Mouse (Mus musculus) midbrain, embryonic 11.5 days (tissue): Measurements from ENCODE around the gene Arfgap3. TPM values are rescaled to one million over a fixed set of nuclear protein-coding genes. Genes with fewer than 3 reads are reported as not detected.
"Not testable (repeated sequence)": the region's sequence is repeated elsewhere in the genome, so short reads cannot be mapped to it uniquely, and the experiment has no call there.

Experiments
- ATAC-seq: fragments of 200-750 bp; cut with Nextera tagmentation; 2 replicates; pipeline ENCODE4 v1.8.0; 2017; ENCODE audit warnings: moderate TSS enrichment, moderate library complexity; ENCODE audit not compliant: low FRiP score
- DNase-seq: peaks from one replicate; pipeline ENCODE4 v3.0.0; 2015; ENCODE audit warnings: low spot score; ENCODE audit errors: missing footprints
- H3K27ac ChIP-seq: fragments of 300-500 bp; sonication (generic); 2 replicates; pipeline ENCODE4 v1.5.1; 2014; ENCODE audit warnings: low read depth, low read length
- H3K27me3 ChIP-seq: fragments of 300-500 bp; sonication (generic); 2 replicates; pipeline ENCODE4 v1.6.1; 2014; ENCODE audit warnings: mild to moderate bottlenecking, low read length, moderate library complexity, mixed read lengths; ENCODE audit not compliant: control insufficient read depth, insufficient read depth
- H3K36me3 ChIP-seq: fragments of 300-500 bp; sonication (generic); 2 replicates; pipeline ENCODE4 v1.6.1; 2014; ENCODE audit warnings: mild to moderate bottlenecking, low read length, moderate library complexity, mixed read lengths; ENCODE audit not compliant: control insufficient read depth, insufficient read depth
- H3K4me1 ChIP-seq: fragments of 300-500 bp; sonication (generic); 2 replicates; pipeline ENCODE4 v1.6.1; 2014; ENCODE audit warnings: low read length; ENCODE audit not compliant: control insufficient read depth, insufficient read depth
- H3K4me2 ChIP-seq: fragments of 300-500 bp; sonication (generic); 2 replicates; pipeline ENCODE4 v1.6.1; 2014; ENCODE audit warnings: mild to moderate bottlenecking, moderate library complexity
- H3K4me3 ChIP-seq: fragments of 300-500 bp; sonication (generic); 2 replicates; pipeline ENCODE4 v1.5.1; 2014; ENCODE audit warnings: low read depth, low read length
- H3K9ac ChIP-seq: fragments of 300-500 bp; sonication (generic); 2 replicates; pipeline ENCODE4 v1.6.1; 2014; ENCODE audit warnings: low read length
- H3K9me3 ChIP-seq: fragments of 300-500 bp; sonication (generic); 2 replicates; pipeline ENCODE4 v1.6.1; 2016; ENCODE audit warnings: low read length; ENCODE audit not compliant: control insufficient read depth
- WGBS: fragments of 180-500 bp; shearing (Covaris S2); extraction: QIAGEN DNeasy Blood & Tissue Kit; methylation state at CpG from one replicate; pipeline ENCODE4 v1.1.7; 2014; 5-methylcytosine and 5-hydroxymethylcytosine counted together
- polyA plus RNA-seq: library from polyadenylated mRNA; unstranded; fragments of >200 nt; fragmentation: Nextera tagmentation; extraction: Ambion mirVana; gene quantifications from 2 replicates; pipeline ENCODE4 v1.2.1, GENCODE M21; 2014

The Arfgap3 gene
- polyA plus RNA-seq, 1 experiment from 2014 or later, result 36.1 TPM

GRCm38 (mm10) chr15:83337903-83338870, 11.9 kb downstream of the Arfgap3 start:
- Histone ChIP-seq H3K27ac (no peak overlapping the region), H3K9me3 (no peaks in the 10 kb centered on the region), H3K27me3 (no peaks in the 10 kb centered on the region), H3K4me2 (no peak overlapping the region), H3K4me1 (no peaks in the 10 kb centered on the region), H3K9ac (no peak overlapping the region), H3K4me3 (no peak overlapping the region), H3K36me3 (no peaks in the 10 kb centered on the region)
- 83% methylated on average over 8 of the region's 8 CpGs for WGBS
- no peak for ATAC-seq
- DNase-seq, result no peak

DNA sequence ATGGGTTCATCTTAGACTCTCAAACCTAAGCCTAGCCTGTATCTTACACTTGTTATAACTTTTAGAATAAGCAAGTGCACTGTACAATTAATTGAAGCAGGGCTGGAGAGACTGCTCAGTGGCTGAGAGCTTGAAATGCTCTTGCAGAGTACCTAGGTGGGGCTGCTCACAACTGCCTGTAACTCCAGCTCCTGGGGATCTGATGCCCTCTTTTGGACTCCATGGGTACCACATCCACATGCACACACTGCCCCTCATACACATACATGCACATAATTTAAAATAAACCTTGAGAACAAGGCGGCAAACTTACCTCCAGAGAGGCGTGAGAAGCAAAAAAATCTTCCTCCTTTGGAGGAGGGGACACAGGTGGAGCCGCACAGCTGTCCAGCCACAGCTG, 17.7 kb downstream of the Arfgap3 start:
- 69% methylated on average over 3 of the region's 3 CpGs for WGBS
- Histone ChIP-seq H3K27ac (no peak overlapping the region), H3K9me3 (no peaks in the 10 kb centered on the region), H3K4me1 (no peaks in the 10 kb centered on the region), H3K9ac (no peak overlapping the region), H3K4me2 (no peak overlapping the region), H3K4me3 (no peak overlapping the region), H3K36me3 (no peaks in the 10 kb centered on the region), H3K27me3 (no peaks in the 10 kb centered on the region)
- ATAC-seq, result no peak
- DNase-seq, result no peak

- H3K9ac ChIP-seq, result no peak overlapping the region
- no peak overlapping the region for H3K4me3 ChIP-seq
- H3K27me3 ChIP-seq, result no peaks in the 10 kb centered on the region
- no peak for DNase-seq
- no peaks in the 10 kb centered on the region for H3K36me3 ChIP-seq
- 87% methylated on average over 5 of the region's 5 CpGs for WGBS
- H3K27ac ChIP-seq, result no peak overlapping the region
- no peaks in the 10 kb centered on the region for H3K4me1 ChIP-seq
- H3K4me2 ChIP-seq, result no peak overlapping the region
- H3K9me3 ChIP-seq, result no peaks in the 10 kb centered on the region
- no peak for ATAC-seq
Measured at GRCm38 (mm10) chr15:83328952-83329351, 21.1 kb downstream of the Arfgap3 start.

DNA sequence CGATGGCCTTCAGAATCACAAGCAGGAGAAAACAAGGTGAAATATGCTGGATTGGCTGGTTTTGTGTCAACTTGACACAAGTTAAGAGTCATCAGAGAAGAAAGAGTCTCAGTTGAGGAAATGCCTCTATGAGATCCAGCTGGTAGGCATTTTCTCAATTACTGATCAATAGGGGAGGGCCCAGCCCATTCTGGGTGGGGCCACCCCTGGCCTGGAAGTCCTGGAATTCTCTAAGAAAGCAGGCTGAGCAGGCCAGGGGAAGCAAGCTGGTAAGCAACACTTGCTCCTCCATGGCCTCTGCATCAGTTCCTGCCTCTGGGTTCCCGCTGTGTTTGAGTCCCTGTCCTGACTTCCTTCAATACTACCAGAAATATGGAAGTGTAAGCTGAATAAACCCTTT, 27.0 kb downstream of the Arfgap3 start:
- Histone ChIP-seq H3K9ac (no peak overlapping the region), H3K27me3 (no peaks in the 10 kb centered on the region), H3K36me3 (0 out of 2 replicates have a peak, but pooled peaks cover 2% of the 10 kb centered on the region), H3K9me3 (no peaks in the 10 kb centered on the region), H3K4me1 (no peaks in the 10 kb centered on the region), H3K27ac (no peak overlapping the region), H3K4me2 (no peak overlapping the region), H3K4me3 (no peak overlapping the region)
- DNase-seq (no peak), ATAC-seq (no peak)
- 88% methylated on average over 2 of the region's 2 CpGs for WGBS

DNA sequence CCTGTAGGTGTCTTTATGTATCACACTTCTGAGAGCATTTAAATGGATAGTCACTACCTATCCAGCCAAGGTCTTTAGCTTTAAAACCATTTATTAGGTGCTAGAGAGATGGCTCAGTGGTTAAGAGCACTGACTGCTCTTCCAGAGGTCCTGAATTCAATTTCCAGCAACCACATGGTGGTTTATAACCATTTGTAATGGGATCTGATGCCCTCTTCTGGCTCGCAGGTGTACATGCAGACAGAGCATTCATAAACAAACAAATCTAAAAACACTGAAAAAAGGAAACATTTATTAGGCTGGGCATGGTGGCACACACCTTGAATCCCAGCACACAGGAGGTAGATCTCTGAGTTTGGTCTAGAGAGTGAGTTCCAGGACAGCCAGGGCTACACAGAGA, 35.1 kb downstream of the Arfgap3 start:
- 83% methylated on average over 1 of the region's 1 CpGs for WGBS
- peaks cover 3% of the 10 kb centered on the region; the same call in 1 of the 2 replicates for H3K36me3 ChIP-seq

GRCm38 (mm10) chr15:83309878-83310277, 40.2 kb downstream of the Arfgap3 start:
- no peak for ATAC-seq
- H3K9ac ChIP-seq, result no peak overlapping the region
- H3K27ac ChIP-seq, result no peak overlapping the region
- 90% methylated on average over 5 of the region's 5 CpGs for WGBS
- H3K4me1 ChIP-seq, result 0 out of 2 replicates have a peak, but pooled peaks cover 2% of the 10 kb centered on the region
- no peaks in the 10 kb centered on the region for H3K27me3 ChIP-seq
- H3K36me3 ChIP-seq, result peaks cover 7% of the 10 kb centered on the region
- DNase-seq, result no peak
- H3K4me2 ChIP-seq, result no peak overlapping the region
- no peak overlapping the region for H3K4me3 ChIP-seq
- no peaks in the 10 kb centered on the region for H3K9me3 ChIP-seq

More for the DNA sequence above, 35.1 kb downstream of the Arfgap3 start:
- no peak for DNase-seq
- Histone ChIP-seq H3K9me3 (no peaks in the 10 kb centered on the region), H3K4me3 (no peak overlapping the region), H3K27ac (no peak overlapping the region), H3K9ac (no peak overlapping the region), H3K4me1 (no peaks in the 10 kb centered on the region), H3K27me3 (no peaks in the 10 kb centered on the region), H3K4me2 (no peak overlapping the region)
- ATAC-seq, result no peak

GRCm38 (mm10) chr15:83308708-83309107, 41.3 kb downstream of the Arfgap3 start:
- not testable (repeated sequence) for DNase-seq, H3K9me3 ChIP-seq, H3K36me3 ChIP-seq, H3K27ac ChIP-seq, H3K4me1 ChIP-seq, H3K27me3 ChIP-seq, H3K4me2 ChIP-seq, H3K9ac ChIP-seq, H3K4me3 ChIP-seq, ATAC-seq
- WGBS, result 95% methylated on average over 1 of the region's 1 CpGs

- H3K27me3 ChIP-seq, result no peaks in the 10 kb centered on the region
- no peak overlapping the region for H3K4me3 ChIP-seq
- H3K27ac ChIP-seq, result no peak overlapping the region
- DNase-seq (no peak), ATAC-seq (no peak)
- H3K36me3 ChIP-seq, result peaks cover 7% of the 10 kb centered on the region
- H3K4me1 ChIP-seq, result 0 out of 2 replicates have a peak, but pooled peaks cover 2% of the 10 kb centered on the region
- no peaks in the 10 kb centered on the region for H3K9me3 ChIP-seq
- H3K9ac ChIP-seq, result no peak overlapping the region
- no peak overlapping the region for H3K4me2 ChIP-seq
- 93% methylated on average over 12 of the region's 12 CpGs for WGBS
Measured at GRCm38 (mm10) chr15:83306181-83306580, 43.9 kb downstream of the Arfgap3 start.

DNA sequence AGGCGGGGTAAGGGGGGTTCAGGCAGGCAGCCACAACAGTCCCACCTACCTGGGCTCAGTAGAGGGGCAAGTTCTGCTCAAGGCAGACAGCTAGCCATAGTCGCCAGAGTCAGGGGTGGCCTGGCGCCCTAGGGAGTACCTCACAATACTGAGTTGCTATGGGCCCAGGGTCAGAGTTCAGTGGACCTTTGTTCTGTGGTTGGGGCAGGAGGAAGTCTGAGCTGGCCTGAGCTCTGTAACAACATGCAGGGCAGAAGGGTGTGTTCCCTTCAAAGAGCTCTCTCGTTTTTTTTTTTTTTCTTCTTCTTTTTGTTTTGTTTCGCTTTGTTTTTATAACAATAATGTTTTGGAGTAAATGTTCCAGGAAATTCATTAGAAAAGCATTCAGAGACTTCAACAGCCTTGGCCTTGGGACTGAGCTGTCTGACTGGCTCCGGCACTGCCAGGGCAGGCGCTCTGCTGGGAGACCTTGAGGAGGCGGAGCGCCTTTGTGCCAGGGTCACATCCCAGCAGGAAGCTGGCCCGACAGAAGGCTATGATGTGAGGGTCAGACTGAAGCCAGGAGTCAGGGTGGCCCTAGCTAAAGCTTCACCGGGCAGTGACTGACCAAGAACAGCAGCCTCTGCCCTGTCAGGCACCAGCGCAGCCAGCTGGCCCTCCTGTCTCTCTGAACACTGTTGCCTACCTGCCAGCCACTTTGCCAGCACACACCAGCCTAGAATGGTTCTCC, 44.7 kb downstream of the Arfgap3 start:
- DNase-seq (no peak), ATAC-seq (no peak)
- H3K27ac ChIP-seq, result no peak overlapping the region
- WGBS, result 48% methylated on average over 12 of the region's 12 CpGs
- no peak overlapping the region for H3K4me3 ChIP-seq
- H3K9me3 ChIP-seq, result no peaks in the 10 kb centered on the region
- no peaks in the 10 kb centered on the region for H3K27me3 ChIP-seq
- H3K4me1 ChIP-seq, result 0 out of 2 replicates have a peak, but pooled peaks cover 2% of the 10 kb centered on the region
- H3K36me3 ChIP-seq, result peaks cover 7% of the 10 kb centered on the region
- H3K9ac ChIP-seq, result no peak overlapping the region
- no peak overlapping the region for H3K4me2 ChIP-seq
